Mouse (Mus musculus) right cerebral cortex, postnatal 14 days (tissue): Measurements from ENCODE around the gene Mtg1.

ENCODE experiments used
- DNase-seq: peaks from one replicate; pipeline ENCODE4 v3.0.0; 2022

Mtg1 gene

DNA sequence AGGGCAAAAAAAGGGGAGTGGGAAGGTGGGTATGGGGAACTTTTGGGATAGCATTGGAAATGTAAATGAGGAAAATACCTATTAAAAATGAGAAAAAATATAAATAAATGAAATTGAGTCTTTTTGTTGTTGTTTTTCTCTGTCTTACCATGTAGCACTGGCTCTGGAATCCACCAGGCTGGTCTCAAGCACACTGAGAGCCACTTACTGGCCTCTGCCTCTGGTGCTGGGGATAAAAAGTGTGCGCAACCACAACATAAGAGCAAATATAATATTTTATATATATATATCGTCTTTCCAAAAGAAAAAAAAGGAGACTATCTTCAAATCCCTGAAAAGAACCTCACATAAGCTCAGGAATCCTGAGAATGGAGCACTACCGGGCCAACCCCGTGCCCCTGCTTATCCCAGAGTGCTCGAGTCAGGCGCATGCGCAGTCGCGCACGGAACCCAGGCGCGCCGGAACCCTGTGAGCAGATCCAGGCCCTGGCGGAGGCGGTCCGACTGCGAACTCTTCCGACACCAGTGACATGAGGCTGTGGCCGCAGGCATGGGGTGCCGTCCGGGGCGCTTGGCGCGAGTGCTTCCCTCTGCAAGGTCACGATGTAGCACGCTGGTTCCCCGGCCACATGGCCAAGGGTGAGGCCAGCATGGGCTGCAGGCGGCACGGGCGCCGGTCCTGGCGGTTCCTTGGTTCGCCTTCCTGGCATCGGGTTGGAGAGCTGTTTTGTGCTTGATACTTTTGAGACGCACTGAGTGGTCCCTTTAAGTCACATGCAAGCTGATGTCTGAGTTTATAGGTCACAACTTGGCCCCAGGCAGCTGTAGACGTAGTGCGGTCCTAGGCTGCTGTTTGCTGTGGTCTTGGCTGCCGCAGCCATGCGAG is at the start of gene Mtg1:
Gene Mtg1 (plus strand): TSS at position 430 of the 886 bp plus-strand sequence.
- peak; percentile 99 for DNase-seq

DNA sequence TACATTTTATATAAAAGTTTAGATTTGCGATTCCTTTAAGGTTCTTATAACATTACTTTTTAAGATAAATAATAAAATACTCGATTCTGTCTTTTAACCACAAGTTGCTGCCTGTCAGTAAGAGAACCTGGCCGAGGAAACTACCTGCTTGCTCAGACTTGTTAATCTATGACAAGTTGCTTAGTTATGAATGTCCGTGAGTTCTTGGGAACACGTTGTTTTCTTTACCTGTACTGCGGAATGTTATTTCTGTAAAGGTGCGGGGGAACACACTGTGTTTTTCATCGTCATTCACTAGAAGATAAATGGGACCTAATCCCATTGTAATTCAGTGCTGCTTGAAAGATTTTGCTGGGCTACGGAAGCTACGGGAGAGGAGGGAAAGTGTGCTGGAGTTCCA is 46.8 kb upstream of the Mtg1 start:
- DNase-seq = no peak

DNA sequence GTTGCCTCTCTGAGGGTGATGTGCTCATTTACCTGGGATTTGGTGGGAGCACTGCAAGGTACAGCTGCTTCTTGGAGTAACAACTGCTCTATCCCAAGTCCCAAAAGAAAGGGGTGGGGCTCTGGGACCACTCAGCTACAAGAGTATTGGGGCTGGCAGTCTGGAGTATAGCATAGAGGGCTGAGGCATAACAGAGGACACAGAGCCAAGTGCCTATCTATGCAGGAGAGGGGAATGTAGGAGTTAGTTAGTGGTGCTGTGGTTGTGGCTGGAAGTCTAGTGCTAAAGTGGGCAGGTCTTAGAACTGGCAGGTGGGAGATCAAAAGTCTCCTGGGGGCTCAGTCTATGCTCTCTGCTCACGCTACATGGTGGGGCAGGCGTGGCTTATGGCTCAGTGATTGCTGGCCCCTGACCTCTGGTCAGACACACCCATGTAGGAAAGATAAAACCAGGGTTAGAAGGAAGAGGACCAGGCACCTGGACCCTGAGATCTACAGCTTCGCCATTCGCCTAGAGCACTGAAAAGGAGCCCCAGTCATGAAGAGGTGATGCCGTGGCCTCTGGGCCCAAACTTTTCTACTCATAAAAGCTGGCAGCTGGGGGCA is 44.3 kb upstream of the Mtg1 start, which contains the start of gene Prap1:
Gene Prap1 (plus strand): TSS at position 472 of the 605 bp plus-strand sequence.
- no peak for DNase-seq

DNA sequence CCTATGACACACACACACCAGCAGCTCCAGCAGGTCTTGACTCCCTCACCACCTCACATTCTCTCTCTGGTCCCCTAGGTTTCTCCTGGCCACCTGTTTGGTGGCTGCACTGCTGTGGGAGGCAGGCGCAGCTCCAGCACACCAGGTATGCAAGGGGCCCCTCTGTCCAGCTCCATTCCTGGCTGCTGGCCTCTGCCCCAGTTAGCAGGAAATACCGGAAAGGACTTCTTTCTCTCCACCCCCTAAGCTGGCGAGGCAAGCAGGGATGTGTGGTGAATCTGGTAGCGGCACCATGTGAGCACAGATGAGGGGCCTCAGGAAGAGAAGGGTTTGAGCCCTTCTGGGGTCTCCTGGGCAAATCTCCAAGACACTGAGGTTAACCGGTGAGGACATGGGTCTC is 42.4 kb upstream of the Mtg1 start:
- DNase-seq = no peak

DNA sequence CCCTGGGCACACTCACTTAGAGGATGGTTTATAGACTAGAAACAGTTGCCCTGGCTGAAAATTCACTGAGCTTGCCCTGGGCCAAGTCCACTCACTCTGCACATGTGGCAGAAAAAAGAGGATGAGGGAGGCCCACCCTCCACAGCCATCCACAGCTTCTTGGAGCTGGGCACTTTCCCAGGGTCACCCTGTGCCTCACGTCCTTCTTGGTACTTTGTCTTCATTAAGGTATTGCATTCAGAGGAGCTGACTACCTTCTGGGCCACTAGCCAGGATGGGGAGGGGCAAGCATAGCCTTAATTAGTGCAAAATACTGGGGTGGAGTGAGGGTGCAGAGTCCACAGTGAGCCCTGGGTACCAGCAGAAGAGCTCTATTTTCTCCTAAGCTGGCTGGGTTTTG is 41.8 kb upstream of the Mtg1 start:
- DNase-seq = no peak

DNA sequence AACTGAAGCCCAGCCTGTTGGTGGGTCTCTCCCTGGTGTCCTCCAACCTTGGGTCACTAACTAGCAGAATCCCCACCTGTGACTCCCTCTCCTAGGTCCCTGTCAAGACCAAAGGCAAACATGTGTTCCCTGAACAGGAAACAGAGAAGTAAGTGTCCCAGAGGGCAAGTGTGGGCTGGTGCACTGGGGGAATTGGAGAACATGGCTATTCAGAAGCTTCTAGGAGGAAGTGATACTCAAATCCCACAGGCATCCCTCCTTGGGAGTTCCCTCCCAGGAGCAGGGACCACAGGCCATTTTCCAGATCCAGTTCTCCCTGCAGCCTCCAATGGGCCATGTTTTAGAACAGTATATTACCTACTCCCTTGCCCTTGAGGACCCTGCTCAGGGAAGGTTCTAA is 41.3 kb upstream of the Mtg1 start:
- DNase-seq = no peak

DNA sequence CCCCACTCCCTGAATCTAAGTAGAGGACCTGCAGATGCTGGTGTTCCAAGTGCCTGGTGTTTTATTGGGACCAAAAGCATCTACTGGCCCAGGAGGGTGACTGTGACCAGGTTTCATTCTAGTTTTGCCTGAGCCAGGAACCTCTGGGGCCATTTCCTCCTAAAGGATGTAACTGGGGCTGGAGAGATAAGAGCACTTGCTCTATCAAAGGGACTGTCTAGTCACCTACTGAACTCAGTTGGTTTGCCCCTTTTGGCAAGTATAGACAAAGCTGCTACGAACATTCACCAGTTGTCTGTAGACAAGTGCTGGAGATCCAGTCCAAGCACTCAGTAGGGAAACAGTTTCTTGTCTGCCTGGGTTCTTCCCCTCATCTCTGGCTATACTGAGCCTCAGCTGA is 38.9 kb upstream of the Mtg1 start:
- DNase-seq = no peak

DNA sequence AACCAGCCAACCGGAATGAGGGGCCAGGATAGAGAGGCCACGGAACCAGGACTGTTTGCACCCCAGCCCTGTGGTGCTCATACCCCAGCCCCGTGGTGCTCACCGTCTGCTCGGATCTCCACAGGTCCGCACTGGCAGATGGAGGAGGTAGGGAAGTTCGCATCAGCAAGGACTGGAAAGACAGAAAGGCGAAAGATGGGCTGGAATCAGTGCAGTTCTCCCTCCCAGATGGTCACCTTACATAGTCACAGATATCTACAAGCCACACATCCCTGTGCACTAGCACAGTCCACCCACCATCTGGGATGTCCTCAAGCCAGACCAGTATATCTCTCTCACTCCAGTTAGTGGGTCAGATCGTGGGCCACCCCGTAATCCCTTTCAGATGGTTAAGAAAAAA is 35.9 kb upstream of the Mtg1 start:
- no peak for DNase-seq

DNA sequence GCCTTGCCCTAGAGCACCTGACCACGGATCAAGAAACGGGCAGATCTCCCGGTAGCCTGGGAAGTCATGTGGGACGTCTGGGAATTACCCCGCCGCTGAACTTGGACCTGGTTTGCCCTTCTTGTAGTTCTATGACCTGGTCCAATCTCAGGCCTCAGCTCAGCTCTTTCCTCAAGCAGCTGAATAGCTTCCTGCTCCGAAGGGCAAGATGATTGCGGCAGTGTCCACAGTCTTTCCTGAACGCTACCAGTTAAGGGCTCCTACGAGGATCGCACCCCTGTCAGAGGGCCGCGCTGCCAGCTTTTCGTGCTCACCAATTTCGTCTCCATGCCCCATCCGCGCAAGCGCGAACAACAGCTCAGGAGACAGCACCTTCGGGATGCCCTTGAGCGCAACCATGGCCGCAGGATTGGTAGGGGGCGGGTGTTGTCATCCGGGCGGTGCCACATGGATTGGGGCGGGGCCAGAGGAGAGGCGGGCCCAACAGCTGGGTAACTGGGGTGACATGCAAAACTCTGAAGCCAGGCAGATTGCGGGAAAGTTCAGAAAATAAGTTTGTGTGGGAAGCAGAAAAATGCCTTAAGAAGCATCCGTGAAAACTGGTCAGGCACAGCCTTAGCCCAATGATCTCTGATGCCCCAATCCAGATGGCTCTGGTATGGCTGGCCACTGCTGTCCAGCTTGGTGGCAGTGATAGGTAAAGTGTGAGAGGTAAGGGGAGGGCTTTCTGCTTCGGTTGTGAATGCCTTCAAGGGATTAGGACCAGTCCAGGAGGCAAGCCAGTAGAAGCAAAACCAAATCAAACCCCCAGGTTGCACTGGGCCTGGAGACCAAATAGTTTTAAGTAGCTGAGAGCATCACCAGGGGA is 35.1 kb upstream of the Mtg1 start, which contains the start of gene Fuom:
Gene Fuom (minus strand): TSS at position 449 of the 868 bp plus-strand sequence.
- peak; percentile 79 for DNase-seq

DNA sequence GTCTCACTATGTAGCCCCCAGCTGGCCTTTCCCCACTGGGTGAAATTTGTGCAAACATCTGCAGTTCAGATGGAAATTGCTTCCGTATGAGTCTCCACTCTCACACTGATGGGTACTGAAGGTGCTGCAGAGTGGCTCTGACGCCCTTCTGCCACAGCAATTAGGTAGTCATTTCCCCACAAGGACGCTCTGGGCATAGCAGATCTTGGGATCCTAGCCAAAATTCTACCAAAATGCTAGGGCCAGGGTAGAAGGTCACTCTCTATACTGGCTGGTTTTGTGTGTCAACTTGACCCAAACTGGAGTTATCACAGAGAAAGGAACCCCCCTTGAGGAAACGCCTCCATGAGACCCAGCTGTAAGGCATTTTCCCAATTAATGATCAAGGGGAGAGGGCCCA is 33.4 kb upstream of the Mtg1 start:
- no peak for DNase-seq

DNA sequence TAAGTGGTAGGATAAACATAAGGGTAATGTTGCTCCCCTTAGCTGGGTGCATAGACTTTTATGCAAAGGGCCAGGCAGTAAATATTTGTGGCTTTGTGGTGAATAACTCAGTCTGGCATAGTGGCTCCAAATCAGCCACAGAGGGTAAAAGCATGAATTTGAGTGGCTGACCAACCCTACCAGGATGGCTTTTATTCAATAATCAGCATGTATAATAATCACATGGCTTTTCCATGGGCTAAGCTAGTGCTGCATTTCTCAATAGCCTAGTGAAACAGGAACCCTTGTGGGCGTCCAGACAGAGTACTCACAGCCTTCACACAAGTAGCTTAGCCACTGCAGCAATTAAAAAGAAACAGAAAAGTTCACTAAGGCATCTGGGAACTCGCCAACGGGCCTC is 25.4 kb upstream of the Mtg1 start:
- no peak for DNase-seq

DNA sequence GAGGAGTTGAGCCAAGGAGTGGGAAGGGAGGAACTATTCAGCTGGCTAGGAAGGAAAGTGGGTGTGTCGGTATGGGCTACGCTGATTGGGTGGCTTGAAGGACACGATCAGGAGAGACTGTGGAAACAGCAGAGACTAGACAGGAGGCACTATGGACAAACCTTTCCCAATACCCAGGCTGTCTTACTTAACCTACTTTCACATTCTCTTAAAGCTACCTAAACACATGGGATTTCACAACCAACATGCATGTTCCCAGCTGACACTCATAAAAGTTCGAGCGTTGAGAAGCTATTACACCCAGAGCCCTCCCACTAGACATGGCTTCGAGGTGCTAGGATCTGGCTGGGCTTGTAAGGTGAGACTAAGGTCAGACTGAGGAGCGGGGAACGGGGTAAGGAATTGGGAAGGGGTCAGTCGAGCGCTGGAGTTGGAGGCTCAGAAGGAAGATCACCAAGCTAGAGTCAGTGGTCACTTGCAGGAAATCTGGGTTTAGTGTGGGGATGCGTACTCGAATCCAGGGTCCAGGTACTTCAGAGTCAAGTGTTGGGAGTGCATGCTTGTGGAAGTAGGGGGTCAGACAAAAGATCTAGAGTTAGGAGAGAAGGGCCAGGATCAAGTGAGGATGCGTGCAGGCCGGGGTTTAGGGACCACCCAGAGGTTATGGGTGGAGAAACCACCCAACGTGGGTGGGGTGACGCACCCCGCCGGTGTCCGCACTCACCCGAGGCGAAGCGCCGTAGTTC is 21.6 kb upstream of the Mtg1 start, which contains the start of gene Paox:
Gene Paox (plus strand): TSS at position 217 of the 746 bp plus-strand sequence.
- no peak for DNase-seq

DNA sequence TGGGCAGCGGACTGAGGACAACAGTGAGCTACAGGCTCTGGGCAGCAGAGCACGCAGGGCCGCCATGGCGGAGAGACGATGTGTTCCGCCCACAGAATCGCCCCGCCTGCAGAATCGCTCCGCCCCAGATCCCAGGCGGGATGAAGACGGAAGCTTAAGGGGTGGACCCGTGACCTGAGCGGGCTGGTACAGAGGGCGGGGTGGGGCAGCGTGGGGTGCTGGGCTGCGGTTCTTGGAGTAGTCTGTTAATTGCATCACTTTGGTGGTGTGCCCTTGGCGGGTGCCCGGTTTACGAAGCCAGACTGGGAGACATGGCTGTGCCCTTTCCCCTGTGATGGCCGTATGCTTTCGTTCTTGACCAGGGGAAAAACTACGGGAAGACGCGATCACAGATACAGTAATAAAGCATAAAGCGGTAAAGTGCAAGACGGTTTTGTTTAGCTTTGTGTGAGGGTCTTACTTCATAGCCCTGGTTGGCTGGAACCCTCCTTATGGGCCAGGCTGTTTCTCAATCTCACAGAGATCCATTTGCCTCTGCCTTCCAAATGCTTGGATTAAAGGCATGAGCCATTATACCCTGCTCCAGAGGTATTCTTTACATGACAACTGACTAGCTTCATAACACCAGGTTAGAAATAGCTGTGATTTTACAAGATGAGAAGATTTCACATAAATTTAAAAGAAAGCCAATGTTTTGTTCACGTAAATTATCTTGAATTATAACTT is 20.9 kb upstream of the Mtg1 start, which contains the start of gene Echs1:
Gene Echs1 (minus strand): TSS at position 148 of the 726 bp plus-strand sequence.
- peak; percentile 80 for DNase-seq

DNA sequence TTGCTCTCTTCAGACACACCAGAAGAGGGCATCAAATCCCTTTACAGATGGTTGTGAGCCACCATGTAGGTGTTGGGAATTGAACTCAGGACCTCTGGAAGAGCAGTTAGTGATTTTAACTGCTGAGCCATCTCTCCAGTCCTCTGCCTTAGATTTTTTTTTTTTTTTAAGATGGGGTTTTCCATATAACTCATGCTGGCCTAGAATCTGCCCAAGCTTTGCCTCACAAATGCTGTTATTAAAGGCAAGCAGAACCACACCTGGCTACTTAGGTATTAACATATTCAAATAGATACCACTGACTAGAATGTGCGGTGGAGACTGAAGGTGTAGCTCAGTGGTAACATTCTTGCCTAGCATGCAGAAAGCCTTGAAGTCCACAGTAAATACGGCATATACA is 16.9 kb upstream of the Mtg1 start:
- no peak for DNase-seq

DNA sequence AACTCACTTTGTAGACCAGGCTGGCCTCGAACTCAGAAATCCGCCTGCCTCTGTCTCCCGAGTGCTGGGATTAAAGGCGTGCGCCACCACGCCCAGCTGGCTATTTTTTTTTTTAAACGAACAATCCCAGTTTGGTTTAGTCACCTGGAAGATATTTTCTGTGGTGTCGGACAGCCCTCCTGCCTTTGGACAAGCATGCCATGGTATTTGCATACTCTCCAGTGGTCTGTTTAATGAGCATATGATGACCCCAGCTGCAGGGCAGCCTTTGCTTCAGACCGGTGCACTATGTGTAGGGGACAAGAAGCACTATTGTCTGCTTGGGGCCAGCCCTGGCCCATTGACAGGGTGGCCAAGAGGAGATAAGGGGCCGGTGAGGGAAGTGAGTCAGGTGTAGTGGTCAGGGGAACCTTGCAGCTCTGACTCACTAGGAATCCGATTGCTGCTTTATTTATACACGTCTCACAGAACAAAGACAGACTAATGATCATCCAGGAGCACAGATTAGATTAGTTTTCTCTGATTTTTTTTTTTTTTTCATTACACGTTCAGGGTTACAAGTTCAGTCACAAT is 15.9 kb upstream of the Mtg1 start:
- DNase-seq = no peak

DNA sequence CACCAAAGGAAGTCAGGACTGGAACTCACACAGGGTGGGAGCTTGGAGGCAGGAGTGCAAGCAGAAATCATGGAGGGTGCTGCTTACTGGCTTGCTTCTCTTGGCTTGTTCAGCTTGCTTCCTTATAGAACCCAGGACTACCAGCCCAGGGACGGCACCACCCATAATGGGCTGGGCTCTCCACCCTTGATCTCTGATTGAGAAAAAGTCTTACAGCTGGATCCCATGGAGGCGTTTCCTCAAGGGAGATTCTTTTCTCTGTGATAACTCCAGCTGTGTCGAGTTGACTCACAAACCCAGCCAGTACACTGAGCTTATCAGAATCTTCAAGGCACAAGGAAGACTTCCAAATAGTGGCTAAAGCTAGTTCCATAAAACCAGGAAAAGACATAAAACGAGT is 14.6 kb upstream of the Mtg1 start:
- no peak for DNase-seq

DNA sequence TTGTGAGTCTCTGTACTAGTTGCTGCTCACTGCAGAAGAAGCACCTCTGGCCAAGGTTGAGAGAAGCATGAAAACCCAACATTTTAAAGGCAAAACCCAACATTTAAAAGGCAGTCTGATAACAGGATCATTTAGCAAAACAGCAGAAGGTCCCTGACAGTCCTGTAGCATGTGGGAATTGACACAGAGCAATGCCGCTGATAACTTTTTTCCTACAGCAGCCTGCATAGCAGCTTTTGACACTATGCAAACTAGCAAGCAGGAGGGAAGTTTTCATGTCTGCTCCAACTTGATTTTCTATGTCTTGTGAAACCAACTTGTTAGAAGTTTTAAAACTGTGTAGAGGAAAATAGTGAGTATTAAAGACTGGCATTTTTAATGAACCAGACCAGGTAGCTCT is 13.0 kb upstream of the Mtg1 start:
- DNase-seq = no peak

DNA sequence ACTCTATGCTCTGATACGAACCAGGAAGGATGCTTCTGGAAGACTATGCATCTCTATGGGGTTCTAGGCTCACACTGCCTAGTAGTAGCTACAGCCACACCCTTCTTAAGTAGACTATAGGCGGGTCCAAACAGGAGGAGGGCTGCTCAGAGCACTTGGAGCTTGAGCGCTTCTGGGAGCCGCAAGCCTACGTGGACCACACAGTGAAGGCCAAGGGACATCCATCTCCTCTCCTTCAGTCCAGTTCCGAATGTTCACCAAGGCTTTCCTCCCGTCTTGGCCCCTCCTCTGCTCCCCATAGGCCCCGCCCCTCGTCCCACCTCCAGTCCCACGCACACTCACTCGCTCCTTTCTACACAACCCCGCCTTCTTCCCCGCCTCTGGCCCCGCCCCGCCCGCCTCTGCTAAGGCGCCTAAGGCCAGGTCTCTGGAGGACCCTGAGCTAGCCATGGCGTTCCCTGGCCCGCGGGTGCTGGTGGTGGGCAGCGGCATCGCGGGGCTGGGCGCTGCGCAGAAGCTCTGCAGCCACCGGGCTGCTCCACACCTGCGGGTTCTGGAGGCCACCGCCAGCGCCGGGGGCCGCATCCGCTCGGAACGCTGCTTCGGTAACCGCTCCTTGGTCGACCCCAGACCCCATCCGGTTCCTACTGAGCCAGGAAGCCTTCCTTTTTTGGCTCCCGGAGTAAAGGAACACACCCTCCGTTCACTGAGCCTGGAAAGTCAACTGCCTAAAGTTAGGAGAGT is 11.9 kb upstream of the Mtg1 start:
- peak; percentile 83 for DNase-seq

DNA sequence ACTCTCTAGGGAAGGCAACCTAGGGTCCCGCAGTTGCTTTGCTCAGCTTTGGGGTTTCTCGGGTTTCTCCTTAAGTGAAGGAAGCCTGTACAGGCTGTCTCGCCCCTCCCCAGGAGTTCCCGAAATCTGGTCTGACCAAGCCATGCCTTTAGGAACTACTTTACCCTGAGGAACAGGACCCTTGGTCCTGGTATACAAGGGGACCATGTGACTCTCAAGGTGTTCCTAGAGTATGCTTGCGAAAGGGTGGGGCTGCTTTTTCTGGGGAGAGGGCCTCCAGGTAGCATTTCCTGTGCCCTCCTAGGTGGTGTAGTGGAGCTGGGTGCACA is 11.4 kb upstream of the Mtg1 start:
- no peak for DNase-seq

DNA sequence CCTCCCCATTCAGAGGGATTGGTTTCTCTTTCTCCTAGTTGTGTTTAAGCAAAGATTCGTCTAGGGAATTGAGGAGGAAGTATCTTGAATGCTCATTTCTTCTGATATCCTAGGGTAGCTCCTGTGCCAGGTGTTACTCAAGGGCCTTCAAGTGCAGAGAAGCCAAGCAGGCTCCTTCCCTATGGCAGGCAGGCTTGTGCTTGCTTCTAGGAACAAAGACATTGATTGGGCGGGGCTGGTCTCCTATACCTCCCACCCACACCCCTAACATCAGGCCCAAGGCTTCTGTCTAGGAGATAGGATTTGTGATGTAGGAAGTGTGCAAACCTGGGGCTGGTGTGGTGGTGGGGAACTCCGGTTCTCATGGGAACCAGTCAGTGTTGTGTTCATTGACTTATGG is 10.4 kb upstream of the Mtg1 start:
- DNase-seq = no peak

DNA sequence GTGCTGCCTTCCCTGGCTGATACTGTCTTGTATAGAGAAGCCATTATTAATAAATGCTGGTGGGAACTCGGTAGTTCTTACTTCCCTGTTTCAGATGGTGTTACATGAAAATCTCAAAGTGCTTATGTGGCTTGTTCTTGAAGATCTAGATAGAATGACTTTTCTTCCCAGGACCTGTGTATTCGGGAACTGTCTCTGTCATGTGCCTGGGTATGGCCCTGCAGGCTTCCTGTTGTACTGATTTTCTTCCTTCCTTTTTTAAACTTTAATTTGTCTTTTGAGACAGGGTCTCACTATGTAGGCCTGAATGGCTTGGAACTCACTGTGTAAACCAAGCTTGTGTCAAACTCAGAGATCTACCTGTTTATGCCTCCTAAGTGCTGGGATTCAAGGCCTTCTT is 9.5 kb upstream of the Mtg1 start:
- DNase-seq = no peak
